Mouse (Mus musculus): ENCODE results near the gene Mfsd9. TPM values are rescaled to one million over a fixed set of nuclear protein-coding genes. Genes with fewer than 3 reads are reported as not detected.
A peak's percentile ranks its signal among the peaks of the same experiment; 100 is the strongest.

Gene Mfsd9
- total RNA-seq, 2 experiments from 2014 or later, result 0.31 to 0.89 TPM

- intact Hi-C loops (cut with DNase I), result no loop called here
- Histone ChIP-seq H3K4me3 (no peak overlapping the region), H3K27ac (no peak overlapping the region)
- no peak for TF ChIP-seq CTCF (IDR thresholded peaks at IDR 0.05)
- no peak for DNase-seq
Measured at GRCm38 (mm10) chr1:40737671-40738070, 52.8 kb downstream of the Mfsd9 start.

DNA sequence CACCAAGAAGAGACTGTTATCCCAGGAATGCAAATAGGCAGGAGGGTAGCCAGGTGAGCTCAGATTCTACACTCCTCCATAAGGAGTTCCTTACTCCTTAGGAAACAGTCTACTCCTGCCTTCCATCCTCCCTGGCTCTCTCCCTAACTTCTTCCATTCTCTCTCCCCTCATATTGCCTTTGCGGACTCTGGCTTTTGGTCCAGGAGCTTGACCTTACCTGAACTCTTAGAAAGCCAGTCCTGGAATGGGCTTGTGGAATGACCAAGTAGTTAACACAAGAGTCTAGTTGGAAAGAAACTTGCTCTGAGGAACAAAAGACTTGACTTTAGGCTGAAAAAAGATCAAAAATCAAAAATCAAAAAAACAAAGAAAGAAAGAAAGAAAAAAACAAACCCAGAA, 61.9 kb downstream of the Mfsd9 start:
- intact Hi-C loops (cut with DNase I), result loop anchor here (5.0 kb wide), 1 partner anchor 39 kb away; no protein-coding TSS in a partner anchor
- peak overlapping the region; percentile 87 for H3K27ac ChIP-seq
- TF ChIP-seq CTCF (IDR thresholded peaks at IDR 0.05), result no peak
- no peak for DNase-seq
- H3K4me3 ChIP-seq, result no peak overlapping the region

GRCm38 (mm10) chr1:40727404-40727803, 63.1 kb downstream of the Mfsd9 start:
- H3K27ac ChIP-seq, result peak overlapping the region; percentile 87
- H3K4me3 ChIP-seq, result no peak overlapping the region
- peak; percentile 58 for DNase-seq
- intact Hi-C loops (cut with DNase I), result loop anchor here (5.0 kb wide), 1 partner anchor 40 kb away; no protein-coding TSS in a partner anchor
- no peak for TF ChIP-seq CTCF (IDR thresholded peaks at IDR 0.05)

GRCm38 (mm10) chr1:40726051-40726450, 64.4 kb downstream of the Mfsd9 start:
- H3K27ac ChIP-seq, result peak overlapping the region; percentile 87
- H3K4me3 ChIP-seq, result no peak overlapping the region
- intact Hi-C loops (cut with DNase I), result loop anchor here (5.0 kb wide), 1 partner anchor 41 kb away; no protein-coding TSS in a partner anchor
- peak; percentile 60 for DNase-seq
- no peak for TF ChIP-seq CTCF (IDR thresholded peaks at IDR 0.05)

Other genes starting within 250 kb of the Mfsd9 start
- gene Slc9a4, start 210.6 kb downstream of the Mfsd9 start, total RNA-seq (2021), result under 1 TPM; 0.64 to 0.97 TPM
- gene Slc9a2, start 110.1 kb downstream of the Mfsd9 start, total RNA-seq (2021), result 10 to 100 TPM; 16.6 to 30.1 TPM
- 100 to 1,000 TPM; 181 to 243 TPM for gene Tmem182, start 14.9 kb upstream of the Mfsd9 start, total RNA-seq (2021)